Mouse (Mus musculus) thymus, postnatal 14 days (tissue): ENCODE measurements around the gene Nbr1.
A peak's percentile ranks its signal among the peaks of the same experiment; 100 is the strongest.
"Not testable (repeated sequence)": the region's sequence is repeated elsewhere in the genome, so short reads cannot be mapped to it uniquely, and the experiment has no call there.

Experiments used
- DNase-seq: peaks from one replicate; pipeline ENCODE4 v3.0.0; 2021

The Nbr1 gene

GRCm38 (mm10) chr11:101583205-101583604 is 31.3 kb downstream of the Nbr1 start:
- no peak for DNase-seq

- DNase-seq, result not testable (repeated sequence)
Measured at GRCm38 (mm10) chr11:101585031-101585430, 33.1 kb downstream of the Nbr1 start.

GRCm38 (mm10) chr11:101585805-101586204 is 33.9 kb downstream of the Nbr1 start:
- DNase-seq, result no peak

- no peak for DNase-seq
Measured at GRCm38 (mm10) chr11:101587676-101588075, 35.7 kb downstream of the Nbr1 start.

GRCm38 (mm10) chr11:101588868-101589267 is 36.9 kb downstream of the Nbr1 start:
- no peak for DNase-seq

DNA sequence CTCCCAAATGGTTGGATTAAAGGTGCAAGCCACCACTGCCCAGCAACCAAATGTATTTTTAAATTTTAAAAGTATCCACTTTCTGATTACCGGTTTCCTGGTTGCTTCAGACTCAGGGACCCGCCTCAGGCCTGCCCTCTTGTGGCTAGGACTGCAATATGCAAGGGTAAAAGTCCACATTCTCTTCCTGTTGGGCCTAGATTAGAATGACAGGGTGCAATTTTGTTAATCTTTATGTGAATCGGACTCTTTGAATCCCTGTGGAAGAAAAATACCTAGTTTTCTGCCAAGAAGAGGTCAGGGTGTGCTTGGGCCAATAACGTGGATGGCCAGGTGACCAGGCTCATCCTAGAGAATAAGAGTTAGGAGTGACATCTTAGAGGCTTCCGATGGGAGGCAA is 37.5 kb downstream of the Nbr1 start:
- peak; percentile 65 for DNase-seq

GRCm38 (mm10) chr11:101589989-101590624 is 38.2 kb downstream of the Nbr1 start:
- DNase-seq, result no peak

DNA sequence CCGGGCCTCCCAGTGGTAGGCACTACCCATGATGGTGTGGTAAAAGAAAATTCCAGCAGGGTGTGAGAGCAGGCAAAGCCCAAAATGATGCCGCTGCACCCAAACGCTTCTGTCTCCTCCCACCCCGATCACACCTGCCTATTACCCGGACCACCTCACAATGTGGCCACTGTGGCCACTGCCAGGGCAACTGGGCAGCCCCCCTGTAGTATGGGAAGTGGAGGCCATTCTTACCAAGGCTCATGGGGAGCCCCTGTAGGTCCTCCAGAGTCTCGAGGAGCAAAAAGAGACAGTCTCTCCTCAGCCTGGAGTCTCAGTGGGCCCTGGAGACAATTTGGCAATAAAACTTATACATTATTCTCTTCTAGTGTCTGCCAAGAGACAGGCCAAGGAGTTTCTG is 47.2 kb downstream of the Nbr1 start, which contains the start of gene Gm11634:
Gene Gm11634, minus strand, starts transcription at position 101 of the 400 bp plus-strand sequence.
- DNase-seq, result no peak

GRCm38 (mm10) chr11:101602491-101602890 is 50.5 kb downstream of the Nbr1 start:
- DNase-seq, result peak; percentile 66

GRCm38 (mm10) chr11:101604116-101604515 is 52.2 kb downstream of the Nbr1 start:
- DNase-seq, result no peak

- DNase-seq, result peak; percentile 88
Measured at GRCm38 (mm10) chr11:101604531-101605453, 52.8 kb downstream of the Nbr1 start.

- not testable (repeated sequence) for DNase-seq
Measured at GRCm38 (mm10) chr11:101607134-101607533, 55.2 kb downstream of the Nbr1 start.

- DNase-seq, result no peak
Measured at GRCm38 (mm10) chr11:101610445-101610844, 58.5 kb downstream of the Nbr1 start.

DNA sequence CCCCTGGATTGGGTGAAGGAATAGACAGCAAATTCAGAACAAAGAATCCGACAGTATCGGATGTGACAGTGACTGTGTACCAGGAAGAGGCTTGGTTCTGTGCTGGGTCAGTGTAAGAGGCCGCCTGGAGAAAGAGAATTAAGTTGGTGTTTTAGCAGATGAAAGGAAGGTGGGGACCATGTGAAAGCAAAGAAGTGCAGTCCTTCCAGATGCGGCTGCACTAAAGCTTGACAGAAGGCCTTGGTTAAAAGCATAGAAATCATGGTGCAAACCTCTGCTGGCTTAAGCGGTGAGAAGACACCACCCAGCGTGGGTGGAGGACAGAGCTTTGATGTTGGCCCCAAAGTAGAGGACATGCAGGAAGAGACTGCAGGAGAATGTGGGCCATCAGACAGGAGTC is 61.6 kb downstream of the Nbr1 start:
- DNase-seq, result no peak

- no peak for DNase-seq
Measured at GRCm38 (mm10) chr11:101614116-101614515, 62.2 kb downstream of the Nbr1 start.

DNA sequence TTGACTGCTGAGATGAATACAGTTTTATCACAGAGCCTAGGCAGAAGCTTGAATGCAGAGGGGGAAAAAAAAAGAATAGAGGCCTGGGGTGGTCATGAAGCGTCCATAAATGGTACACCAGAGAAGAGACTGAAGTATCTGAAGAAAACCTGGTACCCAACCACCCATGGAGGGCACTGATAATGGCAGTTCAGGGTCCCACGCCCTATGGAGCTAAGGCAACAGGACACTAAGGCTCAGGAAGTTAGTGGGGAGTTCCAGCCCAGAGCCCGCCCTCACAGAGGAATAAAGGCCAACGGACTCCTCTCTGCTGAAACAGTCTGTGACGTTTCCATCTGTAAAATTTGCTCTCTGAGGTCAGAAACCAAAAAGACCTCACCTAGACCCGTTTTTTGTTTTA is 63.4 kb downstream of the Nbr1 start:
- no peak for DNase-seq

DNA sequence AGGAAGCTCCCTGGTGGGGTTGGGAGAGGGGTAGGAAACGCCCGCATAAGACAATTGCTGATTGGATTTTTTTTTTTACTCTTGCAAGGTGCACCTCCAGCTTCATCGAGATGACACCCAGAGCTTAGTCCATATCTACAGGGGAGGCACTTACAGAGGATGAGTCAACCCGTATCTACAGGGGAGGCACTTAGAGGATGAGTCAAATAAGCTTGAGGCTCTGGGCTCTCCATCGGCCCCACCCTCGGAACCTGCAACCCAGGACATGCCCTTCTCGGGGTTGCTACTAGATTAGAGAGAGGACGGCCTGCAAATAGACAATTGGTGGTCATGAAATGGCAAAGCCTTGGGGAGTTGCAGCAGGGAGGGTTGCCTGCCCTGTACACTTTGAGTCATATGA is 64.2 kb downstream of the Nbr1 start:
- DNase-seq, result no peak

DNA sequence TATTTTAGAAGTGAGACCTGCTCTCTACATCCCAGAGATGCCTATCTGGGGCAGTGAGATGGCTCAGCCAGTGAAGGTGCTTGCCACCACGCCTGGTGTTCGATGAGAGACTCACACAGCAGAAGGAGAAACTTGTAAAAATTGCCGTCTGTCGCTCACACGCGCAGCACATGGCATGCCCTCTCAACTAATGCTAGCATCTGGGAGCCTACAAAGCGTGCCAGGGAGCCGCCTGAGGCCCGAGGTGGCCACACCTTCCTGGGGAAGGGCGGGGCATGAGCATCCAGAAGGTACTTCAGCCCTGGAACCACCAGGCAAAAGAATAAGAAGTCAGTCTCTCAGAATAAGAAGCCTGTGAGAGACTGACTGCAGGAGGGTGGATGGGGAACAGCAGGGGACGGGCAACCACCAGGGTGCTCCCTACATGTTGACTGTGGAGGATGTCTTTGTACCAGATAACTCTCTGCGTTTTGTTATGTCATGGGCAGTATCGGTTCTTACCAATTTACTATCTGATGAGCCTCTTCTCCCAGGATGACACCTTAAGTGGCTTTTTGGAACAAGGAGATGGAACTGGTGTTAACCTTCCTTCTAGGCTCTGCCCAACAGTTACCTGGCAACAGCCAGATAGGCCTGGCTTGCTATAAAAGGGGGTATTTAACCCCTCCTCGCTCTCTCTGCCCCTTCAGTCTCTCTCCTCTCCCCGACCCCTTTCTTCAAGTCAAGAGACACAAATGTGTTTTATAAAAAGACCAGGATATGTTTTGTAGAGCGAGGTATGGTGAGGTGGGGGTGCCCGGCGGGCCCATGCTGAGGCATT is 65.2 kb downstream of the Nbr1 start:
- no peak for DNase-seq

DNA sequence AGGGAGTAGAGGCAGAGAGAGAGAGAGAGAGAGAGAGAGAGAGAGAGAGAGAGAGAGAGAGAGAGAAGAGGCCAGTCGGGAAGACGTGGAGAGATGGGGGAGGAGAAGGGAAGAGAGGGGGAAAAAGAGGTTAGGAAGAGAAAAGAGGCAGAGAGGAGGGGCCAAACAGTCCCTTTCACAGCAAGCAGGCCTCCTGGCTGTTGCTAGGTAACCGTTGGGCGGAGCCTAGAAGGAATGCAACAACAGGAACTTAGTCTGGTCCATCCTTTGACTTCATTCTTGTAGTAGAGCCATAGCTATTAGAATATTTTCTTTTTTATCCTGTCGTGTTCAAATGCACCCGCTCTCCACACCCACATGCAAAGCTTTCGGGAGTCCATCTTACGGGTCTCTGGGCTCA is 65.9 kb downstream of the Nbr1 start:
- peak; percentile 67 for DNase-seq

DNA sequence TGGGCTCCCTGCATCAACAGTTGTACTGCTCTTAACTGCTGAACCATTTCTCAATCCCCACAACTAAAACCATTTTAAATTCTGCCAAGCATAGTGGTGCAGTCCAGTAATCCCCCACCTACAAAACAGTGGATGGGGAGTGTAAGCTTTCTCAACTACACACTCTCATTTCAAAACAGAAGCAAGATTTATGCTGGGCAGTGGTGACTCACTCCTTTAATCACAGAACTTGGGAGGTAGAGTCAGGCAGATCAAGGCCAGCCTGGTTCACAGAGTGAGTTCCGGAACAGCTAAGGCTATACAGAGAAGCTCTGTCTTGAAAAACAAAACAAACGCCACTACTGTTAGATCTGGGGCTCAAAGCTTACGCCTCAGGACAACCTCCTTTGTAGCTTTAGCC is 66.6 kb downstream of the Nbr1 start:
- no peak for DNase-seq

GRCm38 (mm10) chr11:101620022-101620655 is 68.2 kb downstream of the Nbr1 start:
- DNase-seq, result not testable (repeated sequence)

- DNase-seq, result no peak
Measured at GRCm38 (mm10) chr11:101626649-101626994, 74.7 kb downstream of the Nbr1 start.
